Mouse (Mus musculus): ENCODE data around the gene Zbtb22.
"Not testable (repeated sequence)": the region's sequence is repeated elsewhere in the genome, so short reads cannot be mapped to it uniquely, and the experiment has no call there.

Gene Zbtb22

GRCm38 (mm10) chr17:33940981-33941380 lies 25.3 kb downstream of the Zbtb22 start:
- DNase-seq (ENCODE audit: extremely low read depth, insufficient read length, low spot score): peak; percentile 60

GRCm38 (mm10) chr17:33941381-33941780 lies 25.7 kb downstream of the Zbtb22 start:
- DNase-seq (ENCODE audit: extremely low read depth, insufficient read length, low spot score): no peak

- DNase-seq (ENCODE audit: extremely low read depth, insufficient read length, low spot score): no peak
Observed at GRCm38 (mm10) chr17:33943454-33943853, 27.8 kb downstream of the Zbtb22 start.

- no peak for DNase-seq (ENCODE audit: extremely low read depth, insufficient read length, low spot score)
Observed at GRCm38 (mm10) chr17:33947430-33948089, 31.9 kb downstream of the Zbtb22 start.

GRCm38 (mm10) chr17:33948090-33948904 lies 32.6 kb downstream of the Zbtb22 start:
- DNase-seq (ENCODE audit: extremely low read depth, insufficient read length, low spot score): no peak

GRCm38 (mm10) chr17:33948905-33949537 lies 33.3 kb downstream of the Zbtb22 start:
- no peak for DNase-seq (ENCODE audit: extremely low read depth, insufficient read length, low spot score)

- no peak for DNase-seq (ENCODE audit: extremely low read depth, insufficient read length, low spot score)
Observed at GRCm38 (mm10) chr17:33950131-33950625, 34.5 kb downstream of the Zbtb22 start.

- DNase-seq (ENCODE audit: extremely low read depth, insufficient read length, low spot score): peak; percentile 66
Observed at GRCm38 (mm10) chr17:33951021-33951946, 35.6 kb downstream of the Zbtb22 start, which contains the start of gene B3galt4. B3galt4 (minus strand) TSS chr17:33951488.

GRCm38 (mm10) chr17:33952015-33952414 lies 36.3 kb downstream of the Zbtb22 start:
- DNase-seq (ENCODE audit: extremely low read depth, insufficient read length, low spot score): not testable (repeated sequence)

- no peak for DNase-seq (ENCODE audit: extremely low read depth, insufficient read length, low spot score)
Observed at GRCm38 (mm10) chr17:33952879-33953278, 37.2 kb downstream of the Zbtb22 start.

GRCm38 (mm10) chr17:33953310-33953709 lies 37.6 kb downstream of the Zbtb22 start:
- no peak for DNase-seq (ENCODE audit: extremely low read depth, insufficient read length, low spot score)

- no peak for DNase-seq (ENCODE audit: extremely low read depth, insufficient read length, low spot score)
Observed at GRCm38 (mm10) chr17:33953961-33954565, 38.4 kb downstream of the Zbtb22 start.

GRCm38 (mm10) chr17:33954646-33955554 lies 39.2 kb downstream of the Zbtb22 start:
- no peak for DNase-seq (ENCODE audit: extremely low read depth, insufficient read length, low spot score)

GRCm38 (mm10) chr17:33955555-33956214 lies 40.0 kb downstream of the Zbtb22 start, which contains the start of the genes Vps52 and Rps18:
Vps52 (plus strand) TSS chr17:33955812.
Rps18 (minus strand) TSS chr17:33956001.
- peak; percentile 90 for DNase-seq (ENCODE audit: extremely low read depth, insufficient read length, low spot score)

- no peak for DNase-seq (ENCODE audit: extremely low read depth, insufficient read length, low spot score)
Observed at GRCm38 (mm10) chr17:33956336-33956735, 40.6 kb downstream of the Zbtb22 start.

GRCm38 (mm10) chr17:33957493-33957892 lies 41.8 kb downstream of the Zbtb22 start:
- no peak for DNase-seq (ENCODE audit: extremely low read depth, insufficient read length, low spot score)

GRCm38 (mm10) chr17:33958451-33958850 lies 42.7 kb downstream of the Zbtb22 start:
- DNase-seq (ENCODE audit: extremely low read depth, insufficient read length, low spot score): no peak

GRCm38 (mm10) chr17:33959135-33959534 lies 43.4 kb downstream of the Zbtb22 start:
- DNase-seq (ENCODE audit: extremely low read depth, insufficient read length, low spot score): no peak

Data from 3134 (cell line).